Mouse (Mus musculus) spleen, adult 2 months (tissue): ENCODE data around the gene Grik4. TPM values are rescaled to one million over a fixed set of nuclear protein-coding genes. Genes with fewer than 3 reads are reported as not detected.

ENCODE experiments used
- DNase-seq, 2 experiments: peaks; one replicate each; pipeline versions ENCODE4 v3.0.0 to v3.0.0-alpha.2; 2012 to 2021; ENCODE audit warnings: low spot score in 2 of 2, low read depth in 1 of 2
- H3K27ac ChIP-seq: fragments of 200-500 bp; 2 replicates; pipeline ENCODE4 v1.5.1; 2012; ENCODE audit warnings: low read length, inconsistent platforms; ENCODE audit not compliant: insufficient read depth
- H3K27me3 ChIP-seq: fragments of 200-500 bp; 2 replicates; pipeline ENCODE4 v1.6.1; 2012; ENCODE audit warnings: mild to moderate bottlenecking, moderate library complexity, low read length, inconsistent platforms; ENCODE audit not compliant: control insufficient read depth, insufficient read depth
- H3K36me3 ChIP-seq: fragments of 200-500 bp; 2 replicates; pipeline ENCODE4 v1.6.1; 2012; ENCODE audit warnings: mild to moderate bottlenecking, low read length, inconsistent platforms; ENCODE audit not compliant: control insufficient read depth, insufficient read depth
- H3K4me1 ChIP-seq: fragments of 200-500 bp; 2 replicates; pipeline ENCODE4 v1.6.1; 2011; ENCODE audit warnings: inconsistent platforms; ENCODE audit not compliant: control insufficient read depth, insufficient read depth, insufficient read length
- H3K4me3 ChIP-seq: fragments of 200-500 bp; 2 replicates; pipeline ENCODE4 v1.5.1; 2011; ENCODE audit warnings: mild to moderate bottlenecking, inconsistent platforms; ENCODE audit not compliant: insufficient read depth, insufficient read length; ENCODE audit errors: extremely low read depth
- CTCF ChIP-seq: fragments of 200-500 bp; IDR thresholded peaks from 2 replicates; pipeline ENCODE4 v1.5.1; 2011; ENCODE audit warnings: mild to moderate bottlenecking, inconsistent platforms; ENCODE audit not compliant: insufficient read depth, insufficient read length, insufficient replicate concordance; ENCODE audit errors: extremely low read depth
- POLR2A ChIP-seq: fragments of 200-500 bp; IDR thresholded peaks from 2 replicates; pipeline ENCODE4 v1.6.1; 2011; ENCODE audit warnings: low read depth, low read length, inconsistent platforms
- WGBS: fragments of 180-500 bp; shearing (Covaris S2); methylation state at CpG from one replicate; pipeline ENCODE4 v1.1.7; 2018; 5-methylcytosine and 5-hydroxymethylcytosine counted together
- polyA plus RNA-seq: library from polyadenylated mRNA; depleted of rRNA; stranded (reverse); fragments of >200 nt; gene quantifications from 2 replicates; pipeline ENCODE4 v1.2.3, GENCODE M21; 2012

The Grik4 gene
- polyA plus RNA-seq, 1 experiment = 0.19 TPM

- Histone ChIP-seq H3K27me3 (no peaks in the 10 kb centered on the region), H3K36me3 (no peaks in the 10 kb centered on the region), H3K27ac (no peak overlapping the region), H3K4me1 (no peaks in the 10 kb centered on the region; the same call in 1 of the 2 replicates), H3K4me3 (no peak overlapping the region)
- TF ChIP-seq CTCF = no peak
- DNase-seq = no peak
- 84% methylated on average over 9 of the region's 9 CpGs for WGBS
Observed at GRCm38 (mm10) chr9:42721718-42722117, 222.6 kb downstream of the Grik4 start.

GRCm38 (mm10) chr9:42721146-42721545 is 223.1 kb downstream of the Grik4 start:
- H3K4me1 ChIP-seq = no peaks in the 10 kb centered on the region; the same call in 1 of the 2 replicates
- no peak overlapping the region for H3K4me3 ChIP-seq
- TF ChIP-seq CTCF (no peak), POLR2A (no peak)
- 87% methylated on average over 4 of the region's 4 CpGs for WGBS
- H3K27me3 ChIP-seq = no peaks in the 10 kb centered on the region
- DNase-seq = no peak
- no peak overlapping the region for H3K27ac ChIP-seq
- no peaks in the 10 kb centered on the region for H3K36me3 ChIP-seq

- H3K27ac ChIP-seq = no peak overlapping the region
- TF ChIP-seq CTCF (no peak), POLR2A (no peak)
- no peak overlapping the region for H3K4me3 ChIP-seq
- no peaks in the 10 kb centered on the region for H3K27me3 ChIP-seq
- no peaks in the 10 kb centered on the region for H3K36me3 ChIP-seq
- WGBS = 89% methylated on average over 8 of the region's 8 CpGs
- DNase-seq = no peak
- H3K4me1 ChIP-seq = no peaks in the 10 kb centered on the region
Observed at GRCm38 (mm10) chr9:42713912-42714311, 230.4 kb downstream of the Grik4 start.

- TF ChIP-seq POLR2A (no peak), CTCF (no peak)
- Histone ChIP-seq H3K4me3 (no peak overlapping the region), H3K27me3 (no peaks in the 10 kb centered on the region), H3K36me3 (no peaks in the 10 kb centered on the region), H3K4me1 (no peaks in the 10 kb centered on the region), H3K27ac (no peak overlapping the region)
- 81% methylated on average over 7 of the region's 7 CpGs for WGBS
- DNase-seq = no peak
Observed at GRCm38 (mm10) chr9:42705848-42706247, 238.4 kb downstream of the Grik4 start.

GRCm38 (mm10) chr9:42703191-42703854 is 241.0 kb downstream of the Grik4 start:
- TF ChIP-seq POLR2A = no peak
- no peak for TF ChIP-seq CTCF
- H3K4me1 ChIP-seq = no peaks in the 10 kb centered on the region
- no peak overlapping the region for H3K27ac ChIP-seq
- 15% methylated on average over 8 of the region's 8 CpGs for WGBS
- no peak for DNase-seq
- no peaks in the 10 kb centered on the region for H3K27me3 ChIP-seq
- H3K36me3 ChIP-seq = no peaks in the 10 kb centered on the region
- no peak overlapping the region for H3K4me3 ChIP-seq

- WGBS = 70% methylated on average over 11 of the region's 11 CpGs
Observed at GRCm38 (mm10) chr9:42702231-42703132, 241.8 kb downstream of the Grik4 start.

More at GRCm38 (mm10) chr9:42702231-42703132, 241.8 kb downstream of the Grik4 start:
- no peaks in the 10 kb centered on the region for H3K27me3 ChIP-seq
- no peaks in the 10 kb centered on the region for H3K36me3 ChIP-seq
- H3K4me1 ChIP-seq = no peaks in the 10 kb centered on the region
- no peak overlapping the region for H3K27ac ChIP-seq
- TF ChIP-seq CTCF (no peak), POLR2A (no peak)
- no peak overlapping the region for H3K4me3 ChIP-seq
- DNase-seq = no peak
